ENCODE assay signal across 9 mouse cellular contexts in genomic region chr8:80753017-80753715, GRCm38 (mm10). TPM values are rescaled to one million over a fixed set of nuclear protein-coding genes. Genes with fewer than 3 reads are reported as not detected.
DNase-seq lines count a peak whose midpoint lies in the region; ATAC-seq and TF ChIP-seq lines count a peak whose summit lies in the region.
"Had no signal": no experiment of that assay in that cellular context is flagged by ENCODE, and none has a peak within 500 bp of the region (broad histone marks: within the 10 kb centered on the region; RNA-seq: fewer than 3 reads in every experiment).

No protein-coding gene starts in this region.

- peak; percentile 79 for TF ChIP-seq CTCF in lung, adult 2 months (IDR thresholded peaks at IDR 0.05; ENCODE audit: insufficient read depth, low read length)
- peak; percentile 60; the same call in 1 of the 2 replicates for TF ChIP-seq CTCF in olfactory bulb, adult 2 months (IDR thresholded peaks at IDR 0.05; ENCODE audit: insufficient read depth, low read depth, low read length)

- in situ Hi-C loops in ES-E14 (cut with MboI; ENCODE audit: low sequenced_read_pairs in 2 of 2, unreplicated experiment in 2 of 2), result loop anchor here in 1 of 2 experiments (25.0 kb wide), 1 partner anchor 234 kb away; no protein-coding TSS in a partner anchor

- H3K4me2 ChIP-seq in forebrain, embryonic 14.5 days (ENCODE audit: low read length), result no peak overlapping the region
- H3K4me2 ChIP-seq: heart, embryonic 15.5 days had no signal

- no peaks in the 10 kb centered on the region for H3K36me3 ChIP-seq in ES-E14 (ENCODE audit: control insufficient read depth, insufficient read depth, low read length, poor library complexity, severe bottlenecking)
- no peaks in the 10 kb centered on the region for H3K36me3 ChIP-seq in forebrain, embryonic 14.5 days (ENCODE audit: control insufficient read depth, insufficient read depth, low read length)
- H3K36me3 ChIP-seq: heart, embryonic 15.5 days had no signal

- no peak overlapping the region for H3K9ac ChIP-seq in ES-E14 (ENCODE audit: insufficient read depth, low read depth, low read length, poor library complexity, severe bottlenecking)
- no peak overlapping the region for H3K9ac ChIP-seq in forebrain, embryonic 14.5 days (ENCODE audit: low read length)
- H3K9ac ChIP-seq: heart, embryonic 15.5 days had no signal

- H3K4me3 ChIP-seq in ES-E14 (ENCODE audit: insufficient read depth in 1 of 2, low read depth in 1 of 2, low read length in 2 of 2, poor library complexity in 1 of 2, severe bottlenecking in 1 of 2), result no peak overlapping the region
- H3K4me3 ChIP-seq in forebrain, embryonic 14.5 days (ENCODE audit: low read depth, low read length), result no peak overlapping the region
- H3K4me3 ChIP-seq in lung, adult 2 months (replicated peaks; ENCODE audit: extremely low read depth, low read depth, low read length), result no peak overlapping the region
- no peak overlapping the region for H3K4me3 ChIP-seq in olfactory bulb, adult 2 months (ENCODE audit: insufficient read depth, low read depth, low read length)
- H3K4me3 ChIP-seq: heart, embryonic 15.5 days had no signal

- no peaks in the 10 kb centered on the region for H3K27me3 ChIP-seq in forebrain, embryonic 14.5 days (replicated peaks; ENCODE audit: control insufficient read depth, insufficient read depth, low read length)
- H3K27me3 ChIP-seq: heart, embryonic 15.5 days had no signal

- WGBS in forebrain, embryonic 14.5 days, result 32% methylated on average over 9 of the region's 9 CpGs
- WGBS in lung, adult 2 months, result 27% methylated on average over 9 of the region's 9 CpGs
- WGBS in olfactory bulb, adult 2 months, result 29% methylated on average over 9 of the region's 9 CpGs

- ATAC-seq in forebrain, embryonic 14.5 days, result peak; percentile 93

- H3K4me1 ChIP-seq in ES-E14 (ENCODE audit: control insufficient read depth in 2 of 2, insufficient read depth in 2 of 2, low read length in 2 of 2, poor library complexity in 1 of 2), result peaks cover 6 to 8% of the 10 kb centered on the region in 2 experiments; a peak in 2 of 4 replicates
- no peaks in the 10 kb centered on the region for H3K4me1 ChIP-seq in forebrain, embryonic 14.5 days (ENCODE audit: control insufficient read depth, insufficient read depth, low read length)
- H3K4me1 ChIP-seq in lung, adult 2 months (ENCODE audit: control insufficient read depth, insufficient read depth, low read length), result no peaks in the 10 kb centered on the region
- H3K4me1 ChIP-seq in olfactory bulb, adult 2 months (ENCODE audit: control insufficient read depth, insufficient read depth, low read length), result no peaks in the 10 kb centered on the region

- H3K9me3 ChIP-seq in ES-E14 (ENCODE audit: control insufficient read depth, insufficient read depth, low read depth, low read length), result no peaks in the 10 kb centered on the region
- no peaks in the 10 kb centered on the region for H3K9me3 ChIP-seq in forebrain, embryonic 14.5 days (replicated peaks; ENCODE audit: control insufficient read depth, low read length)
- H3K9me3 ChIP-seq: heart, embryonic 15.5 days had no signal

- intact Hi-C loops in heart, postnatal 25 days (cut with DNase I), result loop anchor here (2.0 kb wide), 2 partner anchors 126 to 240 kb away; no protein-coding TSS in a partner anchor

- peak; percentile 76 for DNase-seq in ES-E14 (ENCODE audit: low read depth, low spot score)
- DNase-seq in cerebellum, adult 11 months, result peak; percentile 67
- peak; percentile 93 for DNase-seq in forebrain, embryonic 14.5 days (ENCODE audit: low spot score)
- peak; percentile 38 for DNase-seq in heart, postnatal 25 days (ENCODE audit: low spot score)
- peak; percentile 90 for DNase-seq in kidney, postnatal 4 days
- DNase-seq in lung, adult 2 months, result peak; percentile 76
- peak; percentile 64 for DNase-seq in testis, postnatal 14 days (ENCODE audit: low spot score)

- TF ChIP-seq POLR2A in lung, adult 2 months (IDR thresholded peaks at IDR 0.05; ENCODE audit: borderline replicate concordance, extremely low read depth, low read depth, low read length), result no peak
- no peak for TF ChIP-seq POLR2A in olfactory bulb, adult 2 months (IDR thresholded peaks at IDR 0.05; ENCODE audit: insufficient read depth, low read depth, low read length)

- H3K27ac ChIP-seq in ES-E14 (ENCODE audit: insufficient read depth, low read depth, low read length, poor library complexity, severe bottlenecking), result no peak overlapping the region
- no peak overlapping the region for H3K27ac ChIP-seq in forebrain, embryonic 14.5 days (ENCODE audit: low read depth, low read length)
- no peak overlapping the region for H3K27ac ChIP-seq in olfactory bulb, adult 2 months (ENCODE audit: insufficient read depth, low read depth, low read length)
- H3K27ac ChIP-seq: heart, embryonic 15.5 days had no signal

TF ChIP-seq in ES-E14, 5 proteins besides CTCF, POLR2A, EP300 and RAD21:
- no peak for TF ChIP-seq CHD2 (IDR thresholded peaks at IDR 0.05; ENCODE audit: low read depth, low read length)
- peak; percentile 59; the same call in 1 of the 2 replicates for TF ChIP-seq ZC3H11A (IDR thresholded peaks at IDR 0.05; ENCODE audit: borderline replicate concordance, low read depth, low read length)

RNA-seq across cellular contexts. Expression of gene Smarca5, which starts 13.9 kb away (rescaled TPM):
- 67.9 and 103 TPM in 2 replicates for total RNA-seq in ES-E14 (2012; rRNA removed)
- polyA plus RNA-seq in forebrain, embryonic 14.5 days (2014; fragmentation: Nextera tagmentation; extraction: Ambion mirVana), result 70.3 and 73.6 TPM in 2 replicates
- total RNA-seq in heart, postnatal 25 days (2021), result 10 to 100 TPM; 34.5 to 43.3 TPM
- polyA plus RNA-seq in lung, adult 2 months (2012; rRNA removed), result 6.5 and 8.9 TPM in 2 replicates
- polyA plus RNA-seq in olfactory bulb, adult 2 months (2012; ENCODE audit: insufficient read depth, insufficient read length, low replicate concordance, missing spikeins), result 90.9 TPM in 1 of 2 replicates, not detected in the other

Comparison
In these comparisons a context has a peak if more than half of its experiments do, and no peak if none do; other contexts are left out.
1. DNase-seq: peak in every context shown above with its lines; median percentile 93 in forebrain, embryonic 14.5 days; 90 in kidney, postnatal 4 days; 76 in ES-E14; 76 in lung, adult 2 months; 67 in cerebellum, adult 11 months; 64 in testis, postnatal 14 days; 38 in heart, postnatal 25 days.